Mouse (Mus musculus) hindbrain, embryonic 14.5 days (tissue): ENCODE results near the gene Troap. TPM values are rescaled to one million over a fixed set of nuclear protein-coding genes. Genes with fewer than 3 reads are reported as not detected.

Experiments used
- ATAC-seq: fragments of 200-750 bp; cut with Nextera tagmentation; 2 replicates; pipeline ENCODE4 v1.8.0; 2017; ENCODE audit warnings: moderate number of reproducible peaks, mild to moderate bottlenecking, moderate TSS enrichment, moderate library complexity; ENCODE audit not compliant: low FRiP score
- DNase-seq: peaks from one replicate; pipeline ENCODE4 v3.0.0-alpha.2; 2015; ENCODE audit warnings: low spot score
- H3K27ac ChIP-seq: fragments of 300-500 bp; sonication (generic); 2 replicates; pipeline ENCODE4 v1.5.1; 2014; ENCODE audit warnings: mild to moderate bottlenecking, moderate library complexity
- H3K27me3 ChIP-seq: fragments of 300-500 bp; sonication (generic); 2 replicates; pipeline ENCODE4 v1.6.1; 2014; ENCODE audit warnings: mild to moderate bottlenecking, low read length, mixed read lengths; ENCODE audit not compliant: control insufficient read depth, insufficient read depth
- H3K36me3 ChIP-seq: fragments of 300-500 bp; sonication (generic); replicated peaks from 2 replicates; pipeline ENCODE4 v1.6.1; 2014; ENCODE audit not compliant: control insufficient read depth, insufficient read depth
- H3K4me1 ChIP-seq: fragments of 300-500 bp; sonication (generic); replicated peaks from 2 replicates; pipeline ENCODE4 v1.6.1; 2014; ENCODE audit warnings: antibody characterized with exemption, low read length, mixed read lengths; ENCODE audit not compliant: control insufficient read depth, insufficient read depth
- H3K4me2 ChIP-seq: fragments of 300-500 bp; sonication (generic); replicated peaks from 2 replicates; pipeline ENCODE4 v1.6.1; 2014; ENCODE audit warnings: mild to moderate bottlenecking, moderate library complexity
- H3K4me3 ChIP-seq: fragments of 300-500 bp; sonication (generic); replicated peaks from 2 replicates; pipeline ENCODE4 v1.5.1; 2014; ENCODE audit warnings: mild to moderate bottlenecking, low read length
- H3K9ac ChIP-seq: fragments of 300-500 bp; sonication (generic); 2 replicates; pipeline ENCODE4 v1.6.1; 2014
- H3K9me3 ChIP-seq: fragments of 300-500 bp; sonication (generic); 2 replicates; pipeline ENCODE4 v1.6.1; 2016; ENCODE audit warnings: low read length; ENCODE audit not compliant: control insufficient read depth
- WGBS: fragments of 180-500 bp; shearing (Covaris S2); extraction: QIAGEN DNeasy Blood & Tissue Kit; methylation state at CpG from one replicate; pipeline ENCODE4 v1.1.7; 2014; 5-methylcytosine and 5-hydroxymethylcytosine counted together
- microRNA-seq: library from miRNA; unstranded; fragments of <30 nt; microRNA quantifications from one replicate; pipeline ENCODE4, GENCODE M21; 2016
- polyA plus RNA-seq: library from polyadenylated mRNA; unstranded; fragments of >200 nt; fragmentation: Nextera tagmentation; extraction: Ambion mirVana; gene quantifications from 2 replicates; pipeline ENCODE4 v1.2.1, GENCODE M21; 2014

The Troap gene
- polyA plus RNA-seq, 1 experiment from 2014 or later = 4.0 TPM

- no peak overlapping the region for H3K4me3 ChIP-seq
- no peak overlapping the region for H3K9ac ChIP-seq
- H3K9me3 ChIP-seq = no peaks in the 10 kb centered on the region
- H3K27ac ChIP-seq = no peak overlapping the region
- ATAC-seq = no peak
- no peak for DNase-seq
- H3K4me1 ChIP-seq = peaks cover 18% of the 10 kb centered on the region
- H3K4me2 ChIP-seq = no peak overlapping the region
- H3K36me3 ChIP-seq = no peaks in the 10 kb centered on the region
- WGBS = 77% methylated on average over 22 of the region's 22 CpGs
- no peaks in the 10 kb centered on the region for H3K27me3 ChIP-seq
Measured at GRCm38 (mm10) chr15:99129956-99130910, 55.9 kb downstream of the Troap start.

Small RNA genes within 50 kb of the gene (microRNA-seq; reads per million reads assigned to microRNA genes)
- 0.65 reads per million for gene Mir6960

Other genes starting within 250 kb of the Troap start
- 59.0 and 65.3 TPM in 2 replicates for gene Prkag1, start 243.1 kb upstream of the Troap start, polyA plus RNA-seq
- 12.9 and 14.9 TPM in 2 replicates for gene Kmt2d, start 203.4 kb upstream of the Troap start, polyA plus RNA-seq
- gene Rhebl1, start 180.0 kb upstream of the Troap start, polyA plus RNA-seq = 19.4 and 19.8 TPM in 2 replicates
- 1.1 and 1.4 TPM in 2 replicates for gene Dhh, start 176.0 kb upstream of the Troap start, polyA plus RNA-seq
- 6.4 and 8.1 TPM in 2 replicates for gene Lmbr1l, start 156.3 kb upstream of the Troap start, polyA plus RNA-seq
- gene Tuba1b, start 140.0 kb upstream of the Troap start, polyA plus RNA-seq = 1,223 and 1,455 TPM in 2 replicates
- not detected in 2 replicates for gene Gm49450, start 121.0 kb upstream of the Troap start, polyA plus RNA-seq
- gene Tuba1a, start 120.9 kb upstream of the Troap start, polyA plus RNA-seq = 14,408 and 15,410 TPM in 2 replicates
- gene Tuba1c, start 44.7 kb upstream of the Troap start, polyA plus RNA-seq = 21.7 and 24.2 TPM in 2 replicates
- 77.9 and 79.5 TPM in 2 replicates for gene Prph, start 19.4 kb upstream of the Troap start, polyA plus RNA-seq
- gene C1ql4, start 13.2 kb downstream of the Troap start, polyA plus RNA-seq = 4.7 and 6.6 TPM in 2 replicates
- 0.52 and 1.0 TPM in 2 replicates for gene Dnajc22, start 18.6 kb downstream of the Troap start, polyA plus RNA-seq
- 33.7 and 33.8 TPM in 2 replicates for gene Spats2, start 51.3 kb downstream of the Troap start, polyA plus RNA-seq
- gene Kcnh3, start 150.3 kb downstream of the Troap start, polyA plus RNA-seq = 0.81 and 0.96 TPM in 2 replicates
- 200 and 205 TPM in 2 replicates for gene Mcrs1, start 177.4 kb downstream of the Troap start, polyA plus RNA-seq
- 84.7 and 89.6 TPM in 2 replicates for gene Prpf40b, start 220.5 kb downstream of the Troap start, polyA plus RNA-seq
- gene Fam186b, start 221.3 kb downstream of the Troap start, polyA plus RNA-seq = 0.39 and 0.81 TPM in 2 replicates